Mouse (Mus musculus): ENCODE measurements around the gene Ifi204. TPM values are rescaled to one million over a fixed set of nuclear protein-coding genes. Genes with fewer than 3 reads are reported as not detected.

Gene Ifi204
- 19.2 TPM for polyA plus RNA-seq (2014; fragmentation: Illumina TruSeq; extraction: RNeasy Lipid Tissue Mini Kit (QIAGEN cat#74804); ENCODE audit: low replicate concordance)

DNA sequence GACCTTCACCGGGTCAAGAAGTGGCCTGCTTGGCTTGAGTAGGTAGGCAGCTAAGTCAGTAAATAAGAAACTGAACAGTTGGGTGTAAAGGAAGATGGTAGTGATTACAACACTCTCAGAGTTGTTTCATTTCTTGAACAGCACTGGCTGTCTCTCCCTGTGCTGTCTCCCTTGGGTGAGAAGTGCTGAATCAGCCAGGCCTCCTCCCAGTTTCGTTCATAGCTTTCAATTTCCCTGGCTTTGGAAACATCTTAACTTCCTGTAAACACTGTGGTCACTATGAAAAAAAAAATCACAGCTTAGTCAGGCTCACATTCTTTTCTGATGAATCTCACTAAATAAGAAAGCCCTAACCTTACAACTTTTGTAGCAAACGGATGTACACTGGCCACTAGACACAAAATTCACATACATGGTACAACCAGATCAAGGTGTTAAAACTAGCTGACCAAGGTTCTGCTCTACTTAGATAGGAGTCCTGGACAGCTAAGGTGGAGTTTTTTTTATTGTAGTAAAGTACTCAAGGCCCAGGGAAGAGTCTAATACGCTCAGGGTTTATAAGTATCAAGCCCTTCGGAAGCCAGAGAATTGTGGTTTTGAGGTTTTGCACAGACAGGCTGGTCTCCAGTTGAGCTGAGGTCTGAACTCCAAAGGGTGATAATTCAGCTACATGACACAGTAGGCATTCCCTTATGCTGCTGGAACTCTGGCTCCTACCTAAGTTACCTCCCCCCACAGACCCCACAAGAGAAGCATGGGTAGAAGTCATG, at the start of gene Ifi204:
TSS of gene Ifi204 (minus strand) at position 96 of the 770 bp plus-strand sequence.

GRCm38 (mm10) chr1:173741656-173742055, 25.1 kb downstream of the Ifi204 start, which contains the start of gene Ifi207:
Gene Ifi207 (minus strand): TSS chr1:173741747.

Other genes with a start within 250 kb of the Ifi204 start
- gene Ifi214, start 231.0 kb downstream of the Ifi204 start, polyA plus RNA-seq (2014; fragmentation: Illumina TruSeq; extraction: RNeasy Lipid Tissue Mini Kit (QIAGEN cat#74804); ENCODE audit: low replicate concordance): 1.4 TPM
- gene Ifi213, start 167.7 kb downstream of the Ifi204 start, polyA plus RNA-seq (2014; fragmentation: Illumina TruSeq; extraction: RNeasy Lipid Tissue Mini Kit (QIAGEN cat#74804); ENCODE audit: low replicate concordance): 15.8 TPM
- 16.7 TPM for gene Ifi209, start 136.0 kb downstream of the Ifi204 start, polyA plus RNA-seq (2014; fragmentation: Illumina TruSeq; extraction: RNeasy Lipid Tissue Mini Kit (QIAGEN cat#74804); ENCODE audit: low replicate concordance)
- gene Ifi208, start 93.3 kb downstream of the Ifi204 start, polyA plus RNA-seq (2014; fragmentation: Illumina TruSeq; extraction: RNeasy Lipid Tissue Mini Kit (QIAGEN cat#74804); ENCODE audit: low replicate concordance): 2.9 TPM
- gene Ifi207, start 25.2 kb downstream of the Ifi204 start, polyA plus RNA-seq (2014; fragmentation: Illumina TruSeq; extraction: RNeasy Lipid Tissue Mini Kit (QIAGEN cat#74804); ENCODE audit: low replicate concordance): 11.9 TPM
- 15.0 TPM for gene Ifi211, start 146.1 kb upstream of the Ifi204 start, polyA plus RNA-seq (2014; fragmentation: Illumina TruSeq; extraction: RNeasy Lipid Tissue Mini Kit (QIAGEN cat#74804); ENCODE audit: low replicate concordance)
- 95.8 TPM for gene Mndal, start 175.5 kb upstream of the Ifi204 start, polyA plus RNA-seq (2014; fragmentation: Illumina TruSeq; extraction: RNeasy Lipid Tissue Mini Kit (QIAGEN cat#74804); ENCODE audit: low replicate concordance)
- gene Ifi203, start 175.7 kb upstream of the Ifi204 start, polyA plus RNA-seq (2014; fragmentation: Illumina TruSeq; extraction: RNeasy Lipid Tissue Mini Kit (QIAGEN cat#74804); ENCODE audit: low replicate concordance): 65.1 TPM
- gene Ifi202b, start 215.8 kb upstream of the Ifi204 start, polyA plus RNA-seq (2014; fragmentation: Illumina TruSeq; extraction: RNeasy Lipid Tissue Mini Kit (QIAGEN cat#74804); ENCODE audit: low replicate concordance): not detected